Mouse (Mus musculus): ENCODE measurements around the gene Gigyf1. TPM values are rescaled to one million over a fixed set of nuclear protein-coding genes. Genes with fewer than 3 reads are reported as not detected.

Gene Gigyf1
- polyA plus RNA-seq, 1 experiment from 2014 or later, result 14.0 TPM

GRCm38 (mm10) chr5:137510573-137511390 is 7.6 kb upstream of the Gigyf1 start:
- Histone ChIP-seq H3K4me3 (ENCODE audit: low read depth, low read length) (peak overlapping the region; percentile 100), H3K36me3 (ENCODE audit: control insufficient read depth, insufficient read depth, low read length) (no peaks in the 10 kb centered on the region), H3K9me3 (ENCODE audit: control insufficient read depth, low read length) (no peaks in the 10 kb centered on the region), H3K4me1 (replicated peaks; ENCODE audit: control insufficient read depth, insufficient read depth, low read length) (peaks cover 4% of the 10 kb centered on the region; the same call in 1 of the 2 replicates), H3K27ac (ENCODE audit: low read depth, low read length) (peak overlapping the region; percentile 83), H3K4me2 (ENCODE audit: low read depth, low read length, severe bottlenecking) (peak overlapping the region; percentile 81), H3K9ac (ENCODE audit: low read length) (peak overlapping the region; percentile 98), H3K27me3 (ENCODE audit: control insufficient read depth, insufficient read depth, low read length) (no peaks in the 10 kb centered on the region)
- WGBS, result under 1% methylated on average over 50 of the region's 83 CpGs
- ATAC-seq (replicated peaks; ENCODE audit: low FRiP score), result peak; percentile 57
- peak; percentile 68 for DNase-seq (ENCODE audit: low spot score)

- Histone ChIP-seq H3K4me2 (ENCODE audit: low read depth, low read length, severe bottlenecking) (peak overlapping the region; percentile 81), H3K9me3 (ENCODE audit: control insufficient read depth, low read length) (no peaks in the 10 kb centered on the region), H3K27me3 (ENCODE audit: control insufficient read depth, insufficient read depth, low read length) (no peaks in the 10 kb centered on the region), H3K4me1 (replicated peaks; ENCODE audit: control insufficient read depth, insufficient read depth, low read length) (peaks cover 4% of the 10 kb centered on the region; the same call in 1 of the 2 replicates), H3K27ac (ENCODE audit: low read depth, low read length) (no peak overlapping the region), H3K9ac (ENCODE audit: low read length) (peak overlapping the region; percentile 98), H3K4me3 (ENCODE audit: low read depth, low read length) (peak overlapping the region; percentile 100), H3K36me3 (ENCODE audit: control insufficient read depth, insufficient read depth, low read length) (no peaks in the 10 kb centered on the region)
- 71% methylated on average over 3 of the region's 3 CpGs for WGBS
- DNase-seq (ENCODE audit: low spot score) (no peak), ATAC-seq (replicated peaks; ENCODE audit: low FRiP score) (no peak)
Measured at GRCm38 (mm10) chr5:137511706-137512105, 6.6 kb upstream of the Gigyf1 start.

- H3K4me2 ChIP-seq (ENCODE audit: low read depth, low read length, severe bottlenecking), result 0 out of 2 replicates have a peak overlapping the region, but pooled peaks have one; percentile 11
- H3K4me1 ChIP-seq (replicated peaks; ENCODE audit: control insufficient read depth, insufficient read depth, low read length), result peaks cover 4% of the 10 kb centered on the region; the same call in 1 of the 2 replicates
- WGBS, result 81% methylated on average over 11 of the region's 11 CpGs
- DNase-seq (ENCODE audit: low spot score), result peak; percentile 74
- no peaks in the 10 kb centered on the region for H3K36me3 ChIP-seq (ENCODE audit: control insufficient read depth, insufficient read depth, low read length)
- no peaks in the 10 kb centered on the region for H3K27me3 ChIP-seq (ENCODE audit: control insufficient read depth, insufficient read depth, low read length)
- H3K27ac ChIP-seq (ENCODE audit: low read depth, low read length), result no peak overlapping the region
- no peak overlapping the region for H3K4me3 ChIP-seq (ENCODE audit: low read depth, low read length)
- ATAC-seq (replicated peaks; ENCODE audit: low FRiP score), result peak; percentile 39; the same call in 1 of the 2 replicates
- H3K9me3 ChIP-seq (ENCODE audit: control insufficient read depth, low read length), result no peaks in the 10 kb centered on the region
- H3K9ac ChIP-seq (ENCODE audit: low read length), result no peak overlapping the region
Measured at GRCm38 (mm10) chr5:137512847-137513794, 5.2 kb upstream of the Gigyf1 start.

DNA sequence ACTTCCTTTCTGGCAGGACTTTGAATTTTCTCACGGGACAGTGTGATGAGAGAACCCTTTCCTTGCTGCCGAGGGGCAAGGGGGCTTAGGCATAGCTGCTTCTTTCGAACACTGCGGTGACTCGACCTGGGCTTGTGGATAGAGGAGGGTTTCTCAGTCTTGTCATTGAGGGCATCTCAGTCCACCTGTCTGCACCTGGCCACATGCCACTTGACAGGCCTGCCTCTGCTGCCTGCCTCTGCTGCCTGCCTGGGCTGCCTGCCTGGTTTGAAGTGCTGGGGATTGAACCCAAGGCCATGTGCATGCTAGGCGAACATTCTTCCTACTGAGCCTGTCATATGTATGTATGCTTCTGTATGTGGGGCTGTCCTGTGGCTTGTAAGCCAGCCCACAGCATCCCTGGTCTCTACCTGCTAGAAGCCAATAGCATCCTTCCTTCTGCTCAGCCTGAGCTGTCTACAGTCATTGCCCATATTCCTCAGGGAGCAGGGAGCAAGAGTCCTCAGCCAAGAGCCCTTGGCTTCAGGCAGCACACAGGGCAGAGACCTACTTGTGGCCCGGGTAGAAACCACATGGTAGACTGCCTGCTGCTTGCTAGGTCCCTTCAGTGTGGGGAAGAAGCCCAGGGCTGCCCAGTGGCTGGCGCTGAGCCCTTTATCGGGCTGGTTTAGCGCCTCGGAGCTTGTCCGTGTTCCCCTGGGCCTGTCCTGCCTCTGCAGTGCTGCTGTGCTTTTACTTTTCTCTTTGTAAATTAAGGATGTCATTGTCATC is 4.2 kb upstream of the Gigyf1 start:
- Histone ChIP-seq H3K4me1 (replicated peaks; ENCODE audit: control insufficient read depth, insufficient read depth, low read length) (peaks cover 4% of the 10 kb centered on the region; the same call in 1 of the 2 replicates), H3K27ac (ENCODE audit: low read depth, low read length) (no peak overlapping the region), H3K4me3 (ENCODE audit: low read depth, low read length) (no peak overlapping the region), H3K4me2 (ENCODE audit: low read depth, low read length, severe bottlenecking) (no peak overlapping the region), H3K27me3 (ENCODE audit: control insufficient read depth, insufficient read depth, low read length) (no peaks in the 10 kb centered on the region), H3K9me3 (ENCODE audit: control insufficient read depth, low read length) (no peaks in the 10 kb centered on the region), H3K36me3 (ENCODE audit: control insufficient read depth, insufficient read depth, low read length) (no peaks in the 10 kb centered on the region; the same call in 1 of the 2 replicates), H3K9ac (ENCODE audit: low read length) (no peak overlapping the region)
- DNase-seq (ENCODE audit: low spot score), result no peak
- ATAC-seq (replicated peaks; ENCODE audit: low FRiP score), result no peak
- 95% methylated on average over 12 of the region's 12 CpGs for WGBS

DNA sequence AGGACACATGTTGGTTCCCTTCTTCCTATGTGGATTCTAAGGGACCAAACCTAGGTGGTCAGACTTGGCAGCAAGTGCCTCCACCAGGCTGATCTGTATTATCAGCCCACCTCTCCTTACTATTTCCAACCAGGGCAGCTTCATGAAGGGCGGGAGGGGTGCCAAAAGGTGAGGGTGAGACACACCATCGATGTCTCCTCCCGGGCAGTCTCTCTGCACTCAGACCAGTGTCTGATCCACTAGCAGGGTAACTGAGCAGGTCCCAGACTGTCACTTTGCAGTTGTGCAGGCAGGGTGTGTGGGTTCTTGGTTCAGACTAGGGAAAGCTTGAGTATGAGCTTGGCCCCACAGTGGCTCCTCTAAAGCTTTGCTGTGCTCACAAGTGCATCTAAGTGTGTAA is 3.5 kb upstream of the Gigyf1 start:
- DNase-seq (ENCODE audit: low spot score), result no peak
- H3K4me1 ChIP-seq (replicated peaks; ENCODE audit: control insufficient read depth, insufficient read depth, low read length), result peaks cover 4% of the 10 kb centered on the region; the same call in 1 of the 2 replicates
- no peak overlapping the region for H3K4me2 ChIP-seq (ENCODE audit: low read depth, low read length, severe bottlenecking)
- peaks cover 3% of the 10 kb centered on the region; the same call in 1 of the 2 replicates for H3K36me3 ChIP-seq (ENCODE audit: control insufficient read depth, insufficient read depth, low read length)
- H3K27ac ChIP-seq (ENCODE audit: low read depth, low read length), result no peak overlapping the region
- H3K27me3 ChIP-seq (ENCODE audit: control insufficient read depth, insufficient read depth, low read length), result no peaks in the 10 kb centered on the region
- H3K9ac ChIP-seq (ENCODE audit: low read length), result no peak overlapping the region
- no peaks in the 10 kb centered on the region for H3K9me3 ChIP-seq (ENCODE audit: control insufficient read depth, low read length)
- no peak for ATAC-seq (replicated peaks; ENCODE audit: low FRiP score)
- no peak overlapping the region for H3K4me3 ChIP-seq (ENCODE audit: low read depth, low read length)
- 98% methylated on average over 3 of the region's 3 CpGs for WGBS

DNA sequence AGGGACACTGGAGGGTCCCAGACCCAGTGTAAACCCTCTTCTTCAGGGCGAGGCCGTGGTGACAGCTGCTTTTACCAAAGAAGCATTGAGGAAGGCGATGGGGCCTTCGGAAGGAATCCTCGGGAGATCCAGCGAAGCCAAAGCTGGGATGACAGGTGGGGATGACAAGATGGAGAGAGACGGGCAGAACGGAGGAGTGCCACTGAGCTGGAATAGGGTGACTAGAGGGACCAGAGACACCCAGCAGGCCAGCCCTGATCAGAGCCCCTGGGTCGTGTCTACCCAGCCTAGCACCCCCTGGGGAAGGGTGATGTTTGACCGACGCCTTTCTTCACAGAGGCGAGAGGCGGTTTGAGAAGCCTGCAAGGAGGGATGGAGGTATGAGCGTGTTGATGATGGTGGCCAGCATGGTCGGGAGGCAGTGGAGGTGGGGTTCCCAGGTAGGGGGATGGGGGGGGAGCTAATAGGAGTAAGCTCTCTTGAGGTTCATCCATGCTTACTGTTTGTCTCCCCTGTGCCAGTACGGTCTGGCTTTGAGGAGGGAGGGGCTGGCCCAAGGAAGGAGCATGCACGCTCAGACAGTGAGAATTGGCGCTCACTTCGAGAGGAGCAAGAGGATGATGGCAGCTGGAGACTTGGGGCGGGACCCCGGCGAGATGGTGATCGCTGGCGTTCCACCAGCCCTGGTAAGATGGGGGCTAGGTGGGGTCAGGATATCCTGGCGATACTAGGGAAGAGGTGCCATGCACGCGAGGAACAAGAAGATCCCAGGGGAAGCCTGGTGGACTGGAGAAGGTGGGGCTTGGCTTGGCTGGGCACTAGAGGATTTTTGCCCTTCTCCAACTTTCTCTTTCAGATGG is 1.6 kb downstream of the Gigyf1 start:
- ATAC-seq (replicated peaks; ENCODE audit: low FRiP score) (no peak), DNase-seq (ENCODE audit: low spot score) (no peak)
- no peak overlapping the region for H3K9ac ChIP-seq (ENCODE audit: low read length)
- peaks cover 29% of the 10 kb centered on the region for H3K36me3 ChIP-seq (ENCODE audit: control insufficient read depth, insufficient read depth, low read length)
- 95% methylated on average over 27 of the region's 27 CpGs for WGBS
- no peak overlapping the region for H3K4me2 ChIP-seq (ENCODE audit: low read depth, low read length, severe bottlenecking)
- no peaks in the 10 kb centered on the region for H3K9me3 ChIP-seq (ENCODE audit: control insufficient read depth, low read length)
- H3K27me3 ChIP-seq (ENCODE audit: control insufficient read depth, insufficient read depth, low read length), result no peaks in the 10 kb centered on the region
- H3K4me3 ChIP-seq (ENCODE audit: low read depth, low read length), result no peak overlapping the region
- H3K27ac ChIP-seq (ENCODE audit: low read depth, low read length), result no peak overlapping the region
- H3K4me1 ChIP-seq (replicated peaks; ENCODE audit: control insufficient read depth, insufficient read depth, low read length), result no peaks in the 10 kb centered on the region

DNA sequence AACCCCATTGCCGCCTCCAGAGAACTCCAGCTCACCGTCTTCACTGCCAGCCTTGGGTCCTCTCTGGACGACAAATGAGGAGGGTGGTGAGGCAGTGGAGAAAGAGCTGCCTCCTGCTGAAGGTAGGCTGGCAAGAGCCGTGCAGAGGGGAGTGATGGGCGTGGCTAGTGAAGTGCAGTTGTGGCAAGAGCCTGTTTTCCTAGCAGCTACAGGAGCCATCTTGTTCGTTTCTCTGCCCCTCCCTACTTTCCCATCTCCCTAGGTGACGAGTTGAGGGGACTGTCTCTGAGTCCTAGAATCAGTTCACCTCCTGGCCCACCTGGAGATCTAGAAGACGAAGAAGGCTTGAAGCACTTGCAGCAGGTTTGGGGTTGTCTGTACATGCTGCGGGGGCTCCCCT is 3.5 kb downstream of the Gigyf1 start:
- no peak overlapping the region for H3K4me2 ChIP-seq (ENCODE audit: low read depth, low read length, severe bottlenecking)
- WGBS, result 79% methylated on average over 9 of the region's 9 CpGs
- no peak overlapping the region for H3K27ac ChIP-seq (ENCODE audit: low read depth, low read length)
- H3K9ac ChIP-seq (ENCODE audit: low read length), result no peak overlapping the region
- H3K27me3 ChIP-seq (ENCODE audit: control insufficient read depth, insufficient read depth, low read length), result no peaks in the 10 kb centered on the region
- no peak for DNase-seq (ENCODE audit: low spot score)
- H3K9me3 ChIP-seq (ENCODE audit: control insufficient read depth, low read length), result no peaks in the 10 kb centered on the region
- peaks cover 29% of the 10 kb centered on the region for H3K36me3 ChIP-seq (ENCODE audit: control insufficient read depth, insufficient read depth, low read length)
- H3K4me1 ChIP-seq (replicated peaks; ENCODE audit: control insufficient read depth, insufficient read depth, low read length), result peaks cover 4% of the 10 kb centered on the region
- no peak overlapping the region for H3K4me3 ChIP-seq (ENCODE audit: low read depth, low read length)
- ATAC-seq (replicated peaks; ENCODE audit: low FRiP score), result no peak
